Mouse (Mus musculus) hindbrain, embryonic 11.5 days (tissue): ENCODE measurements around the gene Casr. TPM values are rescaled to one million over a fixed set of nuclear protein-coding genes. Genes with fewer than 3 reads are reported as not detected.

Experiments used
- ATAC-seq: fragments of 200-750 bp; cut with Nextera tagmentation; 2 replicates; pipeline ENCODE4 v1.8.0; 2017; ENCODE audit warnings: mild to moderate bottlenecking, moderate TSS enrichment, moderate library complexity; ENCODE audit not compliant: low FRiP score
- DNase-seq: peaks from one replicate; pipeline ENCODE4 v3.0.0-alpha.2; 2015; ENCODE audit warnings: low spot score
- H3K27ac ChIP-seq: fragments of 300-500 bp; sonication (generic); 2 replicates; pipeline ENCODE4 v1.5.1; 2014; ENCODE audit warnings: mild to moderate bottlenecking, low read depth, low read length
- H3K27me3 ChIP-seq: fragments of 300-500 bp; sonication (generic); 2 replicates; pipeline ENCODE4 v1.6.1; 2014; ENCODE audit warnings: mild to moderate bottlenecking, low read length, moderate library complexity, mixed read lengths; ENCODE audit not compliant: control insufficient read depth, insufficient read depth
- H3K36me3 ChIP-seq: fragments of 300-500 bp; sonication (generic); 2 replicates; pipeline ENCODE4 v1.6.1; 2014; ENCODE audit warnings: mild to moderate bottlenecking, low read length, moderate library complexity, mixed read lengths; ENCODE audit not compliant: control insufficient read depth, insufficient read depth
- H3K4me1 ChIP-seq: fragments of 300-500 bp; sonication (generic); replicated peaks from 2 replicates; pipeline ENCODE4 v1.6.1; 2014; ENCODE audit warnings: low read length, mixed read lengths; ENCODE audit not compliant: control insufficient read depth, insufficient read depth
- H3K4me2 ChIP-seq: fragments of 300-500 bp; sonication (generic); replicated peaks from 2 replicates; pipeline ENCODE4 v1.6.1; 2014; ENCODE audit warnings: mild to moderate bottlenecking, low read depth, low read length
- H3K4me3 ChIP-seq: fragments of 300-500 bp; sonication (generic); 2 replicates; pipeline ENCODE4 v1.5.1; 2014; ENCODE audit warnings: low read depth, low read length
- H3K9ac ChIP-seq: fragments of 300-500 bp; sonication (generic); 2 replicates; pipeline ENCODE4 v1.6.1; 2014; ENCODE audit warnings: low read depth, low read length
- H3K9me3 ChIP-seq: fragments of 300-500 bp; sonication (generic); 2 replicates; pipeline ENCODE4 v1.6.1; 2016; ENCODE audit warnings: low read length; ENCODE audit not compliant: control insufficient read depth
- WGBS: fragments of 180-500 bp; shearing (Covaris S2); extraction: QIAGEN DNeasy Blood & Tissue Kit; methylation state at CpG from one replicate; pipeline ENCODE4 v1.1.7; 2014; 5-methylcytosine and 5-hydroxymethylcytosine counted together
- polyA plus RNA-seq: library from polyadenylated mRNA; unstranded; fragments of >200 nt; fragmentation: Nextera tagmentation; extraction: Ambion mirVana; gene quantifications from 2 replicates; pipeline ENCODE4 v1.2.1, GENCODE M21; 2014

The Casr gene
- polyA plus RNA-seq, 1 experiment from 2014 or later = not detected

GRCm38 (mm10) chr16:36530566-36531552 is 31.1 kb downstream of the Casr start:
- Histone ChIP-seq H3K4me3 (no peak overlapping the region), H3K27ac (no peak overlapping the region), H3K36me3 (no peaks in the 10 kb centered on the region), H3K27me3 (no peaks in the 10 kb centered on the region), H3K9ac (no peak overlapping the region), H3K9me3 (no peaks in the 10 kb centered on the region), H3K4me2 (no peak overlapping the region), H3K4me1 (no peaks in the 10 kb centered on the region)
- WGBS = 78% methylated on average over 15 of the region's 15 CpGs
- DNase-seq = no peak
- no peak for ATAC-seq

GRCm38 (mm10) chr16:36528822-36529221 is 33.1 kb downstream of the Casr start:
- H3K4me3 ChIP-seq = no peak overlapping the region
- H3K4me2 ChIP-seq = no peak overlapping the region
- no peaks in the 10 kb centered on the region for H3K36me3 ChIP-seq
- no peaks in the 10 kb centered on the region for H3K27me3 ChIP-seq
- H3K9ac ChIP-seq = no peak overlapping the region
- no peaks in the 10 kb centered on the region for H3K9me3 ChIP-seq
- no peak overlapping the region for H3K27ac ChIP-seq
- H3K4me1 ChIP-seq = no peaks in the 10 kb centered on the region
- DNase-seq (no peak), ATAC-seq (no peak)
- WGBS = 82% methylated on average over 3 of the region's 3 CpGs

- Histone ChIP-seq H3K9me3 (no peaks in the 10 kb centered on the region), H3K4me3 (no peak overlapping the region), H3K9ac (no peak overlapping the region), H3K4me1 (no peaks in the 10 kb centered on the region), H3K36me3 (no peaks in the 10 kb centered on the region), H3K4me2 (no peak overlapping the region), H3K27ac (no peak overlapping the region), H3K27me3 (no peaks in the 10 kb centered on the region)
- DNase-seq (no peak), ATAC-seq (no peak)
- 51% methylated on average over 6 of the region's 6 CpGs for WGBS
Measured at GRCm38 (mm10) chr16:36526596-36527282, 35.2 kb downstream of the Casr start.

- Histone ChIP-seq H3K36me3 (no peaks in the 10 kb centered on the region), H3K27me3 (no peaks in the 10 kb centered on the region), H3K4me3 (no peak overlapping the region), H3K9ac (no peak overlapping the region), H3K4me2 (no peak overlapping the region), H3K4me1 (no peaks in the 10 kb centered on the region), H3K9me3 (no peaks in the 10 kb centered on the region), H3K27ac (no peak overlapping the region)
- ATAC-seq (no peak), DNase-seq (no peak)
- 78% methylated on average over 5 of the region's 5 CpGs for WGBS
Measured at GRCm38 (mm10) chr16:36523095-36523494, 38.8 kb downstream of the Casr start.

GRCm38 (mm10) chr16:36516355-36516754 is 45.6 kb downstream of the Casr start:
- H3K9me3 ChIP-seq = no peaks in the 10 kb centered on the region
- no peak overlapping the region for H3K9ac ChIP-seq
- no peak overlapping the region for H3K27ac ChIP-seq
- 75% methylated on average over 2 of the region's 2 CpGs for WGBS
- no peak overlapping the region for H3K4me3 ChIP-seq
- no peaks in the 10 kb centered on the region for H3K27me3 ChIP-seq
- no peak for DNase-seq
- no peaks in the 10 kb centered on the region for H3K4me1 ChIP-seq
- no peak for ATAC-seq
- H3K4me2 ChIP-seq = no peak overlapping the region
- no peaks in the 10 kb centered on the region for H3K36me3 ChIP-seq

- no peak overlapping the region for H3K4me2 ChIP-seq
- ATAC-seq (no peak), DNase-seq (no peak)
- H3K9ac ChIP-seq = no peak overlapping the region
- H3K4me1 ChIP-seq = no peaks in the 10 kb centered on the region
- no peaks in the 10 kb centered on the region for H3K9me3 ChIP-seq
- no peak overlapping the region for H3K4me3 ChIP-seq
- no peaks in the 10 kb centered on the region for H3K36me3 ChIP-seq
- 93% methylated on average over 5 of the region's 5 CpGs for WGBS
- no peaks in the 10 kb centered on the region for H3K27me3 ChIP-seq
- no peak overlapping the region for H3K27ac ChIP-seq
Measured at GRCm38 (mm10) chr16:36507300-36507699, 54.6 kb downstream of the Casr start.

- Histone ChIP-seq H3K36me3 (no peaks in the 10 kb centered on the region), H3K9me3 (no peaks in the 10 kb centered on the region), H3K9ac (no peak overlapping the region), H3K4me3 (no peak overlapping the region), H3K4me1 (no peaks in the 10 kb centered on the region), H3K27me3 (no peaks in the 10 kb centered on the region), H3K27ac (no peak overlapping the region), H3K4me2 (no peak overlapping the region)
- DNase-seq = no peak
- no peak for ATAC-seq
Measured at GRCm38 (mm10) chr16:36506827-36507226, 55.1 kb downstream of the Casr start.

- DNase-seq (no peak), ATAC-seq (no peak)
- Histone ChIP-seq H3K36me3 (no peaks in the 10 kb centered on the region), H3K4me1 (no peaks in the 10 kb centered on the region), H3K4me3 (no peak overlapping the region), H3K9me3 (no peaks in the 10 kb centered on the region), H3K4me2 (no peak overlapping the region), H3K9ac (no peak overlapping the region), H3K27ac (no peak overlapping the region), H3K27me3 (no peaks in the 10 kb centered on the region)
- 57% methylated on average over 4 of the region's 4 CpGs for WGBS
Measured at GRCm38 (mm10) chr16:36505913-36506312, 56.0 kb downstream of the Casr start.
